ENCODE assay signal across 15 mouse cellular contexts in the genomic region with DNA sequence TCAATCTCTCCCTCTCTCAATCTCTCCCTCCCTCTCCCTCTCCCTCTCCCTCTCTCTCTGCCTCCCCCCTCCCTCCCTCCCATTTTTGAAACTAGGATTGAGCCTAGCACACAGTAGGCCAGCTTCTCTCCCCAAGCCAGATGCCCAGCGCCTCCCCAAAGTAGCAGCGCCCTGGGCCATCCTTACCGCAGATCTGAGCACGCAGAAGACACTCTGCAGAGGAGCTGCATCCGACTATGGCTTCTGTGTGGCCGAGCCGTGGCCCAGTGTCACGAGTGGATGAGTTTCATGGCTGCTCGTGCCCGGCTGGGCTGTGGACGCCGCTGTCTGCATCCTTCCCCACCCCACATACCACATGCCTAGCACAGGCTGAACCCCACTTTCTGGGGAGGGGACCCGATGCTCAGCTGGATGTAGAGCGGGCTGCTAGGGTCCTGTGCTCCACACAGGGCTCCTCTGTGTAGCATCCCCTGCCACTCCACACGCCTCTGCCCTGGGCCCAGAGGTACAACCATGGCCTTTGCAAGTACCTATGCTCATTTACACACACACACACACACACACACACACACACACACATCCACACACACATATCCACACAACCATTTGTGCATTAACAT. TPM values are rescaled to one million over a fixed set of nuclear protein-coding genes. Genes with fewer than 3 reads are reported as not detected.
DNase-seq lines count a peak whose midpoint lies in the region; ATAC-seq lines count a peak whose summit lies in the region.
"Had no signal": no experiment of that assay in that cellular context is flagged by ENCODE, and none has a peak within 500 bp of the region (broad histone marks: within the 10 kb centered on the region; RNA-seq: fewer than 3 reads in every experiment).

No protein-coding gene starts in this region.

- ATAC-seq in neural tube, embryonic 11.5 days (ENCODE audit: insufficient read depth, low FRiP score, low TSS enrichment) = no peak
- 0 out of 2 replicates have a peak, but pooled peaks have one; percentile 8 for ATAC-seq in liver, embryonic 12.5 days
- peak; percentile 34; the same call in 1 of the 2 replicates for ATAC-seq in neural tube, embryonic 12.5 days (ENCODE audit: low FRiP score, low read depth)

- H3K27ac ChIP-seq in neural tube, embryonic 11.5 days (ENCODE audit: low read depth, low read length) = no peak overlapping the region
- H3K27ac ChIP-seq in liver, embryonic 12.5 days = no peak overlapping the region
- H3K27ac ChIP-seq in neural tube, embryonic 12.5 days = no peak overlapping the region
- H3K27ac ChIP-seq: embryonic facial prominence, embryonic 13.5 days; limb, embryonic 10.5 days had no signal

- H3K27me3 ChIP-seq in neural tube, embryonic 11.5 days (ENCODE audit: control insufficient read depth, insufficient read depth, low read length) = no peaks in the 10 kb centered on the region
- H3K27me3 ChIP-seq in liver, embryonic 12.5 days (replicated peaks) = peaks cover 3% of the 10 kb centered on the region; the same call in 1 of the 2 replicates
- H3K27me3 ChIP-seq in neural tube, embryonic 12.5 days (replicated peaks) = no peaks in the 10 kb centered on the region
- H3K27me3 ChIP-seq: embryonic facial prominence, embryonic 13.5 days had no signal

- WGBS in neural tube, embryonic 11.5 days = 63% methylated on average over 15 of the region's 15 CpGs
- 41% methylated on average over 15 of the region's 15 CpGs for WGBS in liver, embryonic 12.5 days (ENCODE audit: insufficient replicate concordance)
- 60% methylated on average over 15 of the region's 15 CpGs for WGBS in neural tube, embryonic 12.5 days

- no peaks in the 10 kb centered on the region for H3K4me1 ChIP-seq in neural tube, embryonic 11.5 days (ENCODE audit: control insufficient read depth, insufficient read depth, low read length)
- 0 out of 2 replicates have a peak, but pooled peaks cover 6% of the 10 kb centered on the region for H3K4me1 ChIP-seq in liver, embryonic 12.5 days
- no peaks in the 10 kb centered on the region for H3K4me1 ChIP-seq in neural tube, embryonic 12.5 days
- H3K4me1 ChIP-seq: embryonic facial prominence, embryonic 13.5 days; limb, embryonic 10.5 days had no signal

- DNase-seq in embryo, embryonic 9.5 days (ENCODE audit: extremely low spot score) = peak; percentile 2
- DNase-seq in embryo, embryonic 11 days = no peak
- peak; percentile 10 for DNase-seq in neural tube, embryonic 11.5 days (ENCODE audit: low spot score)
- DNase-seq in neural tube, embryonic 10.5 days (ENCODE audit: extremely low spot score, low spot score) = no peak
- no peak for DNase-seq in layer of hippocampus, adult 11-12 months (ENCODE audit: low spot score)
- no peak for DNase-seq in heart, postnatal 4 days

- no peaks in the 10 kb centered on the region for H3K9me3 ChIP-seq in neural tube, embryonic 11.5 days (ENCODE audit: control insufficient read depth, low read length)
- H3K9me3 ChIP-seq in liver, embryonic 12.5 days (replicated peaks) = no peaks in the 10 kb centered on the region
- no peaks in the 10 kb centered on the region for H3K9me3 ChIP-seq in neural tube, embryonic 12.5 days
- H3K9me3 ChIP-seq: limb, embryonic 10.5 days had no signal

- no peaks in the 10 kb centered on the region for H3K36me3 ChIP-seq in neural tube, embryonic 11.5 days (ENCODE audit: control insufficient read depth, insufficient read depth, low read length)
- no peaks in the 10 kb centered on the region for H3K36me3 ChIP-seq in liver, embryonic 12.5 days
- no peaks in the 10 kb centered on the region for H3K36me3 ChIP-seq in neural tube, embryonic 12.5 days
- H3K36me3 ChIP-seq: embryonic facial prominence, embryonic 13.5 days; limb, embryonic 10.5 days had no signal

- H3K9ac ChIP-seq in neural tube, embryonic 11.5 days (ENCODE audit: low read length) = no peak overlapping the region
- H3K9ac ChIP-seq in liver, embryonic 12.5 days = no peak overlapping the region
- H3K9ac ChIP-seq in neural tube, embryonic 12.5 days = no peak overlapping the region; the same call in 1 of the 2 replicates
- H3K9ac ChIP-seq: embryonic facial prominence, embryonic 13.5 days had no signal

- H3K4me2 ChIP-seq in neural tube, embryonic 11.5 days (ENCODE audit: low read depth) = no peak overlapping the region
- no peak overlapping the region for H3K4me2 ChIP-seq in liver, embryonic 12.5 days
- peak overlapping the region; percentile 60; the same call in 1 of the 2 replicates for H3K4me2 ChIP-seq in neural tube, embryonic 12.5 days (replicated peaks)

- no peak overlapping the region for H3K4me3 ChIP-seq in neural tube, embryonic 11.5 days (ENCODE audit: low read depth, low read length)
- no peak overlapping the region for H3K4me3 ChIP-seq in liver, embryonic 12.5 days
- H3K4me3 ChIP-seq in neural tube, embryonic 12.5 days = no peak overlapping the region

RNA-seq across cellular contexts. Expression of gene Olfr466, which starts 26.5 kb away (rescaled TPM):
- not detected in 2 replicates for polyA plus RNA-seq in neural tube, embryonic 11.5 days (2014; fragmentation: Nextera tagmentation; extraction: Ambion mirVana)
- polyA plus RNA-seq in liver, embryonic 12.5 days (2016; fragmentation: Nextera tagmentation; extraction: Ambion mirVana) = not detected in 2 replicates
- not detected in 2 replicates for polyA plus RNA-seq in neural tube, embryonic 12.5 days (2016; fragmentation: Nextera tagmentation; extraction: Ambion mirVana)
- not detected for total RNA-seq in heart, postnatal 4 days (2021)
- total RNA-seq: adrenal gland, postnatal 36 days; gastrocnemius, adult 18-20 months; heart, postnatal 25 days had no signal
- polyA plus RNA-seq: cerebellum, adult 2 months; embryonic facial prominence, embryonic 13.5 days; large intestine, adult 2 months; limb, embryonic 10.5 days had no signal

RNA-seq across cellular contexts. Expression of gene Nlrp4f, which starts 29.2 kb away (rescaled TPM):
- polyA plus RNA-seq in neural tube, embryonic 11.5 days (2014; fragmentation: Nextera tagmentation; extraction: Ambion mirVana) = 0.08 TPM in 1 of 2 replicates, not detected in the other
- not detected in 2 replicates for polyA plus RNA-seq in liver, embryonic 12.5 days (2016; fragmentation: Nextera tagmentation; extraction: Ambion mirVana)
- 0.10 TPM in 1 of 2 replicates, not detected in the other for polyA plus RNA-seq in neural tube, embryonic 12.5 days (2016; fragmentation: Nextera tagmentation; extraction: Ambion mirVana)
- total RNA-seq in heart, postnatal 4 days (2021) = not detected
- total RNA-seq: heart, postnatal 25 days had no signal
- polyA plus RNA-seq: large intestine, adult 2 months had no signal

RNA-seq across cellular contexts. Expression of gene Olfr465-ps1, which starts 38.7 kb away (rescaled TPM):
- polyA plus RNA-seq in neural tube, embryonic 11.5 days (2014; fragmentation: Nextera tagmentation; extraction: Ambion mirVana) = not detected in 2 replicates
- polyA plus RNA-seq in liver, embryonic 12.5 days (2016; fragmentation: Nextera tagmentation; extraction: Ambion mirVana) = not detected in 2 replicates
- not detected in 2 replicates for polyA plus RNA-seq in neural tube, embryonic 12.5 days (2016; fragmentation: Nextera tagmentation; extraction: Ambion mirVana)
- not detected for total RNA-seq in heart, postnatal 4 days (2021)
- total RNA-seq: adrenal gland, postnatal 36 days; gastrocnemius, adult 18-20 months; heart, postnatal 25 days had no signal
- polyA plus RNA-seq: cerebellum, adult 2 months; embryonic facial prominence, embryonic 13.5 days; large intestine, adult 2 months; limb, embryonic 10.5 days had no signal

Comparison
In these comparisons a context has a peak if more than half of its experiments do, and no peak if none do; other contexts are left out.
1. DNase-seq: peak in embryo, embryonic 9.5 days (single experiment) and neural tube, embryonic 11.5 days (single experiment); none in embryo, embryonic 11 days (single experiment), neural tube, embryonic 10.5 days (single experiment), layer of hippocampus, adult 11-12 months (single experiment) and heart, postnatal 4 days (single experiment).